Mouse (Mus musculus) lung, postnatal 0 days (tissue): ENCODE results near the gene Tchhl1. TPM values are rescaled to one million over a fixed set of nuclear protein-coding genes. Genes with fewer than 3 reads are reported as not detected.
"Not testable (repeated sequence)": the region's sequence is repeated elsewhere in the genome, so short reads cannot be mapped to it uniquely, and the experiment has no call there.

ENCODE experiments used
- ATAC-seq: fragments of 200-750 bp; cut with Nextera tagmentation; 2 replicates; pipeline ENCODE4 v1.8.0; 2017; ENCODE audit warnings: moderate library complexity
- DNase-seq: peaks from one replicate; pipeline ENCODE4 v3.0.0-alpha.2; 2016; ENCODE audit warnings: low spot score
- H3K27ac ChIP-seq: fragments of 300-500 bp; sonication (generic); 2 replicates; pipeline ENCODE4 v1.5.1; 2014; ENCODE audit warnings: antibody characterized with exemption, mild to moderate bottlenecking, low read length, mixed read lengths
- H3K27me3 ChIP-seq: fragments of 300-500 bp; sonication (generic); replicated peaks from 2 replicates; pipeline ENCODE4 v1.6.1; 2014; ENCODE audit warnings: low read length, mixed read lengths; ENCODE audit not compliant: insufficient read depth
- H3K36me3 ChIP-seq: fragments of 300-500 bp; sonication (generic); 2 replicates; pipeline ENCODE4 v1.6.1; 2014; ENCODE audit warnings: low read length, mixed read lengths; ENCODE audit not compliant: insufficient read depth
- H3K4me1 ChIP-seq: fragments of 300-500 bp; sonication (generic); 2 replicates; pipeline ENCODE4 v1.6.1; 2014; ENCODE audit warnings: antibody characterized with exemption, low read depth, low read length, mixed read lengths; ENCODE audit not compliant: insufficient read depth
- H3K4me2 ChIP-seq: fragments of 300-500 bp; sonication (generic); replicated peaks from 2 replicates; pipeline ENCODE4 v1.6.1; 2014; ENCODE audit warnings: low read depth, mild to moderate bottlenecking, low read length, moderate library complexity, mixed read lengths
- H3K4me3 ChIP-seq: fragments of 300-500 bp; sonication (generic); 2 replicates; pipeline ENCODE4 v1.5.1; 2014; ENCODE audit warnings: low read depth, low read length
- H3K9ac ChIP-seq: fragments of 300-500 bp; sonication (generic); replicated peaks from 2 replicates; pipeline ENCODE4 v1.6.1; 2014; ENCODE audit warnings: low read depth, mild to moderate bottlenecking
- H3K9me3 ChIP-seq: fragments of 300-500 bp; sonication (generic); 2 replicates; pipeline ENCODE4 v1.6.1; 2016; ENCODE audit warnings: low read length, mixed read lengths
- CTCF ChIP-seq: IDR thresholded peaks from 2 replicates; pipeline ENCODE4 v1.5.1; 2016; ENCODE audit warnings: antibody characterized with exemption, mild to moderate bottlenecking
- EP300 ChIP-seq: IDR thresholded peaks from 2 replicates; pipeline ENCODE4 v1.6.1; 2016; ENCODE audit warnings: antibody characterized with exemption, mild to moderate bottlenecking, control low read depth
- WGBS: fragments of 180-500 bp; shearing (Covaris S2); extraction: QIAGEN DNeasy Blood & Tissue Kit; methylation state at CpG from one replicate; pipeline ENCODE4 v1.1.7; 2014; 5-methylcytosine and 5-hydroxymethylcytosine counted together
- polyA plus RNA-seq: library from polyadenylated mRNA; unstranded; fragments of >200 nt; fragmentation: Nextera tagmentation; extraction: Ambion mirVana; gene quantifications from 2 replicates; pipeline ENCODE4 v1.2.1, GENCODE M21; 2015

The Tchhl1 gene
- polyA plus RNA-seq, 1 experiment from 2014 or later, result not detected

- H3K4me3 ChIP-seq, H3K9me3 ChIP-seq, H3K27me3 ChIP-seq, H3K27ac ChIP-seq, ATAC-seq, H3K4me1 ChIP-seq, H3K36me3 ChIP-seq, H3K4me2 ChIP-seq, H3K9ac ChIP-seq, DNase-seq: not testable (repeated sequence)
- TF ChIP-seq CTCF, result peak; percentile 28; the same call in 1 of the 2 replicates
- 23% methylated on average over 5 of the region's 5 CpGs for WGBS
Observed at GRCm38 (mm10) chr3:93494774-93495173, 26.2 kb downstream of the Tchhl1 start.

GRCm38 (mm10) chr3:93497131-93497530, 28.6 kb downstream of the Tchhl1 start:
- no peak for ATAC-seq
- Histone ChIP-seq H3K9ac (no peak overlapping the region), H3K4me2 (no peak overlapping the region), H3K4me1 (no peaks in the 10 kb centered on the region), H3K4me3 (no peak overlapping the region), H3K9me3 (no peaks in the 10 kb centered on the region), H3K27me3 (no peaks in the 10 kb centered on the region), H3K36me3 (no peaks in the 10 kb centered on the region), H3K27ac (no peak overlapping the region)
- 50% methylated on average over 3 of the region's 3 CpGs for WGBS
- TF ChIP-seq CTCF, result no peak
- TF ChIP-seq EP300, result no peak
- DNase-seq, result no peak

- no peak for DNase-seq
- H3K27ac ChIP-seq, result no peak overlapping the region
- no peak overlapping the region for H3K4me3 ChIP-seq
- H3K9me3 ChIP-seq, result no peaks in the 10 kb centered on the region
- H3K27me3 ChIP-seq, result no peaks in the 10 kb centered on the region
- no peak overlapping the region for H3K4me2 ChIP-seq
- TF ChIP-seq CTCF (no peak), EP300 (no peak)
- no peak overlapping the region for H3K9ac ChIP-seq
- H3K4me1 ChIP-seq, result no peaks in the 10 kb centered on the region
- no peak for ATAC-seq
- no peaks in the 10 kb centered on the region for H3K36me3 ChIP-seq
Observed at GRCm38 (mm10) chr3:93499129-93499528, 30.6 kb downstream of the Tchhl1 start.

- peak; percentile 22 for DNase-seq
- no peaks in the 10 kb centered on the region for H3K27me3 ChIP-seq
- no peak overlapping the region for H3K4me2 ChIP-seq
- 74% methylated on average over 7 of the region's 7 CpGs for WGBS
- no peak overlapping the region for H3K4me3 ChIP-seq
- ATAC-seq, result no peak
- no peak overlapping the region for H3K27ac ChIP-seq
- TF ChIP-seq CTCF, result no peak
- no peak for TF ChIP-seq EP300
- no peaks in the 10 kb centered on the region for H3K36me3 ChIP-seq
- H3K9ac ChIP-seq, result no peak overlapping the region
- no peaks in the 10 kb centered on the region for H3K4me1 ChIP-seq
- H3K9me3 ChIP-seq, result no peaks in the 10 kb centered on the region
Observed at GRCm38 (mm10) chr3:93504536-93505189, 36.1 kb downstream of the Tchhl1 start.

GRCm38 (mm10) chr3:93505960-93506863, 37.7 kb downstream of the Tchhl1 start:
- H3K27me3 ChIP-seq, result no peaks in the 10 kb centered on the region
- no peaks in the 10 kb centered on the region for H3K9me3 ChIP-seq
- peak; percentile 23; the same call in 1 of the 2 replicates for TF ChIP-seq EP300
- no peak for TF ChIP-seq CTCF
- WGBS, result 31% methylated on average over 30 of the region's 30 CpGs
- peak overlapping the region; percentile 66 for H3K27ac ChIP-seq
- no peaks in the 10 kb centered on the region for H3K4me1 ChIP-seq
- H3K36me3 ChIP-seq, result no peaks in the 10 kb centered on the region
- H3K4me2 ChIP-seq, result peak overlapping the region; percentile 38
- no peak overlapping the region for H3K9ac ChIP-seq
- peak; percentile 83 for ATAC-seq
- no peak overlapping the region for H3K4me3 ChIP-seq
- DNase-seq, result peak; percentile 85

GRCm38 (mm10) chr3:93506881-93507325, 38.3 kb downstream of the Tchhl1 start:
- ATAC-seq (peak; percentile 82), DNase-seq (peak; percentile 90)
- H3K27me3 ChIP-seq, result no peaks in the 10 kb centered on the region
- no peaks in the 10 kb centered on the region for H3K9me3 ChIP-seq
- no peak overlapping the region for H3K4me3 ChIP-seq
- TF ChIP-seq EP300, result peak; percentile 87
- no peak for TF ChIP-seq CTCF
- peak overlapping the region; percentile 38; the same call in 1 of the 2 replicates for H3K4me2 ChIP-seq
- peak overlapping the region; percentile 66 for H3K27ac ChIP-seq
- H3K9ac ChIP-seq, result no peak overlapping the region
- no peaks in the 10 kb centered on the region for H3K36me3 ChIP-seq
- WGBS, result 48% methylated on average over 5 of the region's 5 CpGs
- no peaks in the 10 kb centered on the region for H3K4me1 ChIP-seq
